Mouse (Mus musculus): Measurements from ENCODE around the gene Plek2. TPM values are rescaled to one million over a fixed set of nuclear protein-coding genes. Genes with fewer than 3 reads are reported as not detected.
A peak's percentile ranks its signal among the peaks of the same experiment; 100 is the strongest.

Plek2 gene
- polyA plus RNA-seq, 1 experiment from 2014 or later, result 3.4 TPM

DNA sequence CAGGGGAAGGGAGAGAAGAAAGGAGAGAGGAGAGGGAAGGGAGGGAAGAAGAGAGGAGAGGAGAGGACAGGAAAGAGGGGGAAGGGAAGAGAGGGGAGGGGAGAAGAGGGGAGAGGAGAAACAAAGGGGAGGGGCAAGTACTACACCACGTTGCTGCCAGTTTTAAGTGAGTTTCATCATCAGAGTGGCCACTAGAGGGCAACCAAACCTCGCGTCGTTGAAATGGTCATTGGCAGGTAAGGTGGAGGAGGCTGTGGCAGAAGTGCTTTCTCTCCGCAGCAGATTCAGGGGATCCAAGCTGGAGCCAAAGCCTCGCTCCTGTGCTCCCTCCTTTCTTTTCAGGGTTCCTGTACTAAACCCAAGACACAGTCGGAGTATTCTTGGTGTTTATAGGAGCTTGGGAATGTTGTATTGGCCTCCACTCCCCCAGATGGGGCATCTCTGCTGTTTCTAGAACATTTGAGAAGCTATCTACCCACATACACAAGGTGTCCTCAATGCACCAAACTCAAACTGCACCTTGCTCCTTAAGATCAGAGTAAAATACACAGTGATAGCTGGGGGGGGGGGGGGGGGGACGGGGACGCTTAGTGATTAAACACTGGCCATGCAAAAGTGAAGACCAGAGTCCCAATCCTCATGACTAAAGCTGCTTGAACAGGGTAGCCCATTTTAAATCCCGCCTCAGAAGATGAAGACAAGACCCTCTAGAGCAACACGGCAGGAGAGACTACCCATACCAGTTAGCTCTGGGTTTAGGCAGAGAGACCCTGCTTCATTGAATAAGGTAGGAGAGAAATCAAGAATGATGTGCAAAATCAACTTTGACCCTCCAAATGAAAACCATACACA, 11.7 kb upstream of the Plek2 start:
- H3K27ac ChIP-seq (replicated peaks; ENCODE audit: low read depth, low read length), result no peak overlapping the region
- H3K36me3 ChIP-seq (ENCODE audit: control insufficient read depth, insufficient read depth, low read length), result no peaks in the 10 kb centered on the region
- peaks cover under 1% of the 10 kb centered on the region; the same call in 1 of the 2 replicates for H3K27me3 ChIP-seq (ENCODE audit: control insufficient read depth, insufficient read depth, low read length)
- no peak overlapping the region for H3K9ac ChIP-seq (ENCODE audit: low read length)
- no peaks in the 10 kb centered on the region for H3K9me3 ChIP-seq (ENCODE audit: control insufficient read depth, low read length)
- WGBS, result 22% methylated on average over 11 of the region's 11 CpGs
- no peak overlapping the region for H3K4me3 ChIP-seq (ENCODE audit: low read depth, low read length)
- peak; percentile 28; the same call in 1 of the 2 replicates for ATAC-seq (ENCODE audit: insufficient number of reproducible peaks, low FRiP score, low TSS enrichment, low read depth)
- no peaks in the 10 kb centered on the region for H3K4me1 ChIP-seq (ENCODE audit: control insufficient read depth, insufficient read depth, low read length)
- peak; percentile 89 for DNase-seq (ENCODE audit: low spot score)
- H3K4me2 ChIP-seq (ENCODE audit: low read depth, severe bottlenecking), result no peak overlapping the region; the same call in 1 of the 2 replicates

DNA sequence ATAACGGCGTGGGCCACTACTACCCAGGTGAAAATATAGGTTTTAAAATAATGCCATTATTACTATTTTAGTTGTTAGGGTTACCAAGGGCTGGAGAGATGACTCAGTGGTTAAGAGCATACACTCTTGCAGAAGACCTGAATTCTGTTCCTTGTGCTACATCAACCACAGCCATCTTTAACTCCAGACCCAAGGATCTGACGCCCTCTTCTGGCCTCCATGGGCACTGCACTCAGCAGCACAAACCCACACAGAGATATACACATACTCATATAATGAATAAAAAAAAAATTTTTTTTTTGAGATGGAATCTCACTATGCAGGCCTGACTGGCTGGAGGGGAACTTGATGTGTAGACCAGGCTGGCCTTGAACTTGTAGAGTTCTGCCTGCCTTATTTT, 9.5 kb upstream of the Plek2 start:
- DNase-seq (ENCODE audit: low spot score) (no peak), ATAC-seq (ENCODE audit: insufficient number of reproducible peaks, low FRiP score, low TSS enrichment, low read depth) (no peak)
- Histone ChIP-seq H3K4me2 (ENCODE audit: low read depth, severe bottlenecking) (no peak overlapping the region), H3K9me3 (ENCODE audit: control insufficient read depth, low read length) (no peaks in the 10 kb centered on the region), H3K27me3 (ENCODE audit: control insufficient read depth, insufficient read depth, low read length) (peaks cover 16% of the 10 kb centered on the region), H3K4me3 (ENCODE audit: low read depth, low read length) (no peak overlapping the region), H3K36me3 (ENCODE audit: control insufficient read depth, insufficient read depth, low read length) (no peaks in the 10 kb centered on the region), H3K27ac (replicated peaks; ENCODE audit: low read depth, low read length) (no peak overlapping the region), H3K9ac (ENCODE audit: low read length) (no peak overlapping the region), H3K4me1 (ENCODE audit: control insufficient read depth, insufficient read depth, low read length) (peaks cover 5% of the 10 kb centered on the region; the same call in 1 of the 2 replicates)
- WGBS, result 64% methylated on average over 3 of the region's 3 CpGs

GRCm38 (mm10) chr12:78915561-78915960, 8.8 kb upstream of the Plek2 start:
- Histone ChIP-seq H3K27ac (replicated peaks; ENCODE audit: low read depth, low read length) (no peak overlapping the region), H3K9me3 (ENCODE audit: control insufficient read depth, low read length) (no peaks in the 10 kb centered on the region), H3K4me3 (ENCODE audit: low read depth, low read length) (no peak overlapping the region), H3K9ac (ENCODE audit: low read length) (no peak overlapping the region), H3K4me2 (ENCODE audit: low read depth, severe bottlenecking) (no peak overlapping the region), H3K27me3 (ENCODE audit: control insufficient read depth, insufficient read depth, low read length) (peaks cover 19% of the 10 kb centered on the region), H3K36me3 (ENCODE audit: control insufficient read depth, insufficient read depth, low read length) (no peaks in the 10 kb centered on the region), H3K4me1 (ENCODE audit: control insufficient read depth, insufficient read depth, low read length) (peaks cover 5% of the 10 kb centered on the region; the same call in 1 of the 2 replicates)
- ATAC-seq (ENCODE audit: insufficient number of reproducible peaks, low FRiP score, low TSS enrichment, low read depth), result no peak
- 83% methylated on average over 3 of the region's 3 CpGs for WGBS
- DNase-seq (ENCODE audit: low spot score), result no peak

DNA sequence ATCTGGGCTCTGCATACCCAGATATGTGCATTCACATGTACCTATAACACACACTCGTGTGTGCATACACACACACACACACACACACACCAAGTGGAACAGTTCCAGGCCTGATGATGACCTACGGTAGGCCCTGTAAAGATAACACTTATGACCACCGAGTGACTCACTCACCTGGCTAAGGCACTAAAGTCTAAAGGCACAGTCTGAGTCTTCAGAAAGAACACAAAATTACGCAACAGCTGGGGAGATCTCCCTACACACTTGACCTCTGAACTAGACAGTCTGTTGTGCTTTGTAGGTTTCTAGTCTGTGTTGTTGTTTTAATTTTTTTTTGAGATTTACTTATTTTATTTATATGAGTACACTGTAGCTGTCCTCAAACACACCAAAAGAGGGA, 7.7 kb upstream of the Plek2 start:
- Histone ChIP-seq H3K4me3 (ENCODE audit: low read depth, low read length) (no peak overlapping the region), H3K27ac (replicated peaks; ENCODE audit: low read depth, low read length) (no peak overlapping the region), H3K9ac (ENCODE audit: low read length) (no peak overlapping the region), H3K4me1 (ENCODE audit: control insufficient read depth, insufficient read depth, low read length) (peaks cover 5% of the 10 kb centered on the region; the same call in 1 of the 2 replicates), H3K27me3 (ENCODE audit: control insufficient read depth, insufficient read depth, low read length) (peaks cover 24% of the 10 kb centered on the region), H3K9me3 (ENCODE audit: control insufficient read depth, low read length) (no peaks in the 10 kb centered on the region), H3K36me3 (ENCODE audit: control insufficient read depth, insufficient read depth, low read length) (no peaks in the 10 kb centered on the region), H3K4me2 (ENCODE audit: low read depth, severe bottlenecking) (no peak overlapping the region)
- ATAC-seq (ENCODE audit: insufficient number of reproducible peaks, low FRiP score, low TSS enrichment, low read depth), result no peak
- no peak for DNase-seq (ENCODE audit: low spot score)
- 89% methylated on average over 4 of the region's 4 CpGs for WGBS

- peaks cover 29% of the 10 kb centered on the region for H3K27me3 ChIP-seq (ENCODE audit: control insufficient read depth, insufficient read depth, low read length)
- H3K9ac ChIP-seq (ENCODE audit: low read length), result peak overlapping the region; percentile 53
- peaks cover 5% of the 10 kb centered on the region; the same call in 1 of the 2 replicates for H3K4me1 ChIP-seq (ENCODE audit: control insufficient read depth, insufficient read depth, low read length)
- no peak overlapping the region for H3K27ac ChIP-seq (replicated peaks; ENCODE audit: low read depth, low read length)
- no peaks in the 10 kb centered on the region for H3K36me3 ChIP-seq (ENCODE audit: control insufficient read depth, insufficient read depth, low read length)
- peak; percentile 60 for DNase-seq (ENCODE audit: low spot score)
- no peaks in the 10 kb centered on the region for H3K9me3 ChIP-seq (ENCODE audit: control insufficient read depth, low read length)
- H3K4me3 ChIP-seq (ENCODE audit: low read depth, low read length), result peak overlapping the region; percentile 35
- under 1% methylated on average over 37 of the region's 37 CpGs for WGBS
- no peak for ATAC-seq (ENCODE audit: insufficient number of reproducible peaks, low FRiP score, low TSS enrichment, low read depth)
- peak overlapping the region; percentile 69 for H3K4me2 ChIP-seq (ENCODE audit: low read depth, severe bottlenecking)
Observed at GRCm38 (mm10) chr12:78911707-78912417, 5.1 kb upstream of the Plek2 start.

DNA sequence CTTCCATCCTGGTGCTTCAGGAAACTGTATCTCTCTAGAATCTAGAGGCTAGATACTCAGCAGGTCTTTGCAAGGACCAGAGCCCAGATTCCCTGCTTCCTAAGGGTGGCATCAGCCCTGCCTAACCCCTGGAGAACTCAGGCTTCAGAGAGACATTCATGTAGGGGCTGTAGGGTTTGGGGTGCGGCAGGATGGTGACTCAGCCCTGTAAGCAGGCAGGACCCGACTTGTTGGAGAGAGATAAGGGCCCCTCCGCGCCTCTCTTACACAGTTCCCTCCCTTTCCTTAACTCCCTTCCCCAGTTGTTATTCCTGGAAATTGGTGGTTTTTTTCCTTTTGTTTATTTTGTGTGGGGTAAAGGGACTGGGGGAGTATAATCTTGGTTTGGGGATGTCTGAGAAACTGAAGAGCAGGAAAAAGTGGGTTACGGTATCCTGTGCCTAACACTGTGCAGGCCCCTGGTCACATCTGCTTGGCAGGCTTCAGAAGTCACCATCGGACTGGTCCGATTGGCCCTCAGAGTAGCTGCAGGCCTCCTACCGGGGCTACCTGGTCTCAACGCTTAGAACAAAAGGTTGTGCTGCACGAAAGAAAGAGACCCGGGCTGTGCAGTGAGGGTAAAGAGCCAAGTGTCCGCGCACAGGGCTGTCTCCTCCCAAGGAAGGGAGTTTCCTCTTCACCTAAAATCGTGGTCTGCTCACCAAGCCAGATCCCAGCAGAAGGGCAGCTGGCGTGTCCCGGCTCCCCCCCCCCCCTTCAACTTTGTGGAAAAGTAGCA, 4.1 kb upstream of the Plek2 start:
- Histone ChIP-seq H3K4me3 (ENCODE audit: low read depth, low read length) (no peak overlapping the region; the same call in 1 of the 2 replicates), H3K27ac (replicated peaks; ENCODE audit: low read depth, low read length) (no peak overlapping the region)

GRCm38 (mm10) chr12:78908081-78908605, 1.4 kb upstream of the Plek2 start:
- no peaks in the 10 kb centered on the region for H3K36me3 ChIP-seq (ENCODE audit: control insufficient read depth, insufficient read depth, low read length)
- H3K9ac ChIP-seq (ENCODE audit: low read length), result no peak overlapping the region
- H3K4me2 ChIP-seq (ENCODE audit: low read depth, severe bottlenecking), result no peak overlapping the region
- no peak for ATAC-seq (ENCODE audit: insufficient number of reproducible peaks, low FRiP score, low TSS enrichment, low read depth)
- peaks cover 27% of the 10 kb centered on the region for H3K27me3 ChIP-seq (ENCODE audit: control insufficient read depth, insufficient read depth, low read length)
- no peak for DNase-seq (ENCODE audit: low spot score)
- no peak overlapping the region for H3K4me3 ChIP-seq (ENCODE audit: low read depth, low read length)
- H3K9me3 ChIP-seq (ENCODE audit: control insufficient read depth, low read length), result no peaks in the 10 kb centered on the region
- no peak overlapping the region for H3K27ac ChIP-seq (replicated peaks; ENCODE audit: low read depth, low read length)
- 78% methylated on average over 6 of the region's 6 CpGs for WGBS
- H3K4me1 ChIP-seq (ENCODE audit: control insufficient read depth, insufficient read depth, low read length), result peaks cover 5% of the 10 kb centered on the region; the same call in 1 of the 2 replicates

More for the DNA sequence above, 4.1 kb upstream of the Plek2 start:
- ATAC-seq (ENCODE audit: insufficient number of reproducible peaks, low FRiP score, low TSS enrichment, low read depth), result no peak
- 9% methylated on average over 16 of the region's 16 CpGs for WGBS
- DNase-seq (ENCODE audit: low spot score), result peak; percentile 43
- Histone ChIP-seq H3K9me3 (ENCODE audit: control insufficient read depth, low read length) (no peaks in the 10 kb centered on the region), H3K4me1 (ENCODE audit: control insufficient read depth, insufficient read depth, low read length) (peaks cover 5% of the 10 kb centered on the region; the same call in 1 of the 2 replicates), H3K36me3 (ENCODE audit: control insufficient read depth, insufficient read depth, low read length) (no peaks in the 10 kb centered on the region), H3K27me3 (ENCODE audit: control insufficient read depth, insufficient read depth, low read length) (peaks cover 29% of the 10 kb centered on the region), H3K4me2 (ENCODE audit: low read depth, severe bottlenecking) (peak overlapping the region; percentile 69), H3K9ac (ENCODE audit: low read length) (no peak overlapping the region)

- H3K4me3 ChIP-seq (ENCODE audit: low read depth, low read length), result no peak overlapping the region
- H3K36me3 ChIP-seq (ENCODE audit: control insufficient read depth, insufficient read depth, low read length), result no peaks in the 10 kb centered on the region
- ATAC-seq (ENCODE audit: insufficient number of reproducible peaks, low FRiP score, low TSS enrichment, low read depth), result no peak
- DNase-seq (ENCODE audit: low spot score), result no peak
- no peaks in the 10 kb centered on the region for H3K9me3 ChIP-seq (ENCODE audit: control insufficient read depth, low read length)
- 74% methylated on average over 6 of the region's 7 CpGs for WGBS
- peaks cover 6% of the 10 kb centered on the region for H3K27me3 ChIP-seq (ENCODE audit: control insufficient read depth, insufficient read depth, low read length)
- no peak overlapping the region for H3K4me2 ChIP-seq (ENCODE audit: low read depth, severe bottlenecking)
- H3K27ac ChIP-seq (replicated peaks; ENCODE audit: low read depth, low read length), result no peak overlapping the region
- H3K9ac ChIP-seq (ENCODE audit: low read length), result no peak overlapping the region
- H3K4me1 ChIP-seq (ENCODE audit: control insufficient read depth, insufficient read depth, low read length), result no peaks in the 10 kb centered on the region
Observed at GRCm38 (mm10) chr12:78904499-78904898, 2.3 kb downstream of the Plek2 start.

All from limb, embryonic 11.5 days (tissue).